Mouse (Mus musculus): ENCODE measurements at regions not wholly inside any gene's neighbourhood (a gene's known extent, or its start where the extent isn't known, plus 50 kb on each side); places are given as distances from the start of the nearest gene placed in this dataset.

- 56% methylated on average over 15 of the region's 15 CpGs for WGBS
- ATAC-seq (ENCODE audit: low read depth): peak; percentile 34
- no peak overlapping the region for H3K9ac ChIP-seq (replicated peaks; ENCODE audit: low read depth, low read length)
- H3K36me3 ChIP-seq (ENCODE audit: control insufficient read depth, insufficient read depth, low read length): no peaks in the 10 kb centered on the region
- no peak overlapping the region for H3K4me3 ChIP-seq (ENCODE audit: low read depth, low read length)
- H3K27me3 ChIP-seq (ENCODE audit: control insufficient read depth, insufficient read depth, low read length): no peaks in the 10 kb centered on the region
- no peaks in the 10 kb centered on the region for H3K9me3 ChIP-seq (ENCODE audit: control insufficient read depth, low read length)
- H3K4me1 ChIP-seq (ENCODE audit: control insufficient read depth, insufficient read depth, low read length): no peaks in the 10 kb centered on the region
- no peak overlapping the region for H3K4me2 ChIP-seq (ENCODE audit: low read depth, low read length)
- 0 out of 2 replicates have a peak overlapping the region, but pooled peaks have one; percentile 18 for H3K27ac ChIP-seq (ENCODE audit: low read depth, low read length)
Measured at GRCm38 (mm10) chr5:73782214-73783091, 131.3 kb downstream of the Spata18 start.

DNA sequence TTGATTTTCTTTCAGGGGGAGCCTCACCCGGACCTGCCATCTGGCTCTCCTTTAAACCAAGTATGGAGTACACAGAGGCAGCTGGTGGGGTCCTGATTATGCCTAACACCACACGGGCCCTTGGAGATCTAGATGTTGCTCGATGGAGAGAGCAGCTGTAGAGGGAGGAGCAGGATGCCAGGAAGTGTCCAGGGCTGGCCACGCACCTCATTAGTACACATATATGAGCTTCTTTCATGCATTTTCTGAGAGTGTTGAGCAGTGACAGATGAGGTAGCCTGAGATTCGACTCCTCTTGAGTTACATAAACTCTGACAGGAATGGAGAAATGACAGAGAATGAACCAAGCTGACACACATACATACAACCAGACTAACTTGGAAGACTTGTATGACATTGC lies 136.1 kb downstream of the Spata18 start:
- 73% methylated on average over 5 of the region's 5 CpGs for WGBS
- Histone ChIP-seq H3K9ac (replicated peaks; ENCODE audit: low read depth, low read length) (no peak overlapping the region), H3K36me3 (ENCODE audit: control insufficient read depth, insufficient read depth, low read length) (no peaks in the 10 kb centered on the region), H3K27ac (ENCODE audit: low read depth, low read length) (no peak overlapping the region), H3K9me3 (ENCODE audit: control insufficient read depth, low read length) (no peaks in the 10 kb centered on the region), H3K4me1 (ENCODE audit: control insufficient read depth, insufficient read depth, low read length) (no peaks in the 10 kb centered on the region), H3K27me3 (ENCODE audit: control insufficient read depth, insufficient read depth, low read length) (no peaks in the 10 kb centered on the region), H3K4me2 (ENCODE audit: low read depth, low read length) (no peak overlapping the region), H3K4me3 (ENCODE audit: low read depth, low read length) (no peak overlapping the region)
- ATAC-seq (ENCODE audit: low read depth): no peak

DNA sequence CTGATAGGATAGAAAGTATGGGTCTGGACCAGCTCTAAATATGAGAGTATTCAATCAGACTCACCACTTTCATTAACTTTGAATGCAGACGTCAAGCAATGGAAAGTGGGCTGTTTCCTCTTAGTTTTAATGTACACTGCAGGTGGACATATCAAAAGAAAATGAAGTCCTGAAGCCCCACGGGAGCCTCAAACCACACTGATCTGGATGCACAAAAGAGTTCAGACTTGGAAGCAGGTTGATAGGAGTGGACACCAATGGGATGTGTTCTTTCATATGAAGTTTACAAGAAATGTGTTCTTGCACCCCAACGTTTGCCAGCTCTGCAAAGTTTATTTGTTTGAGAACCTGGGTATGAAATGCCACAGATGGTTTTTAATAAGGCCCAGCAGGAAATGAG lies 141.0 kb downstream of the Spata18 start:
- no peak overlapping the region for H3K4me2 ChIP-seq (ENCODE audit: low read depth, low read length)
- H3K9ac ChIP-seq (replicated peaks; ENCODE audit: low read depth, low read length): no peak overlapping the region
- WGBS: 78% methylated on average over 3 of the region's 3 CpGs
- no peak overlapping the region for H3K27ac ChIP-seq (ENCODE audit: low read depth, low read length)
- no peaks in the 10 kb centered on the region for H3K4me1 ChIP-seq (ENCODE audit: control insufficient read depth, insufficient read depth, low read length)
- H3K27me3 ChIP-seq (ENCODE audit: control insufficient read depth, insufficient read depth, low read length): no peaks in the 10 kb centered on the region
- no peak for ATAC-seq (ENCODE audit: low read depth)
- no peaks in the 10 kb centered on the region for H3K9me3 ChIP-seq (ENCODE audit: control insufficient read depth, low read length)
- no peaks in the 10 kb centered on the region for H3K36me3 ChIP-seq (ENCODE audit: control insufficient read depth, insufficient read depth, low read length)
- H3K4me3 ChIP-seq (ENCODE audit: low read depth, low read length): no peak overlapping the region

DNA sequence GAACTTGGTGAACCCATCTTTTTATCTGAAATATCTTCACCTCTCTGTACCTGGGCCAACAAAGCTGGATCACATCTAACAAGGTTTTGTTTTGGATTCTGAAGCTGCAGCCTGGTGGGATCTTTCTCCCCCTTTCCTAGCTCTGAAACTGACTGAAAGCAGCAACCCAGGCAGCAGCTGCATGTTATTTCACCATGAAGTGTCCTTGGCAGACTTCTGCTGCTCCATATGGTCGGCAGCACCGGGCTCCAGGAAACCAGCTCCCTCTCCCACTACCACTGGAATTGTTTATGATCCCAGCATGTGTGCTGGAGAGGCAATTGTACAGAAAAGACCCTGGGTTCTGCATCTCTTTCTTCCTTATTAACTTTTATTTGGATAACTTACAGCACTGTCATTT lies 145.0 kb downstream of the Spata18 start:
- H3K27ac ChIP-seq (ENCODE audit: low read depth, low read length): no peak overlapping the region
- H3K9me3 ChIP-seq (ENCODE audit: control insufficient read depth, low read length): no peaks in the 10 kb centered on the region
- H3K36me3 ChIP-seq (ENCODE audit: control insufficient read depth, insufficient read depth, low read length): no peaks in the 10 kb centered on the region
- no peaks in the 10 kb centered on the region for H3K4me1 ChIP-seq (ENCODE audit: control insufficient read depth, insufficient read depth, low read length)
- H3K4me3 ChIP-seq (ENCODE audit: low read depth, low read length): no peak overlapping the region
- no peak overlapping the region for H3K9ac ChIP-seq (replicated peaks; ENCODE audit: low read depth, low read length)
- 72% methylated on average over 2 of the region's 2 CpGs for WGBS
- H3K4me2 ChIP-seq (ENCODE audit: low read depth, low read length): no peak overlapping the region
- ATAC-seq (ENCODE audit: low read depth): no peak
- H3K27me3 ChIP-seq (ENCODE audit: control insufficient read depth, insufficient read depth, low read length): no peaks in the 10 kb centered on the region

- Histone ChIP-seq H3K9me3 (ENCODE audit: control insufficient read depth, low read length) (no peaks in the 10 kb centered on the region), H3K27me3 (ENCODE audit: control insufficient read depth, insufficient read depth, low read length) (no peaks in the 10 kb centered on the region), H3K36me3 (ENCODE audit: control insufficient read depth, insufficient read depth, low read length) (no peaks in the 10 kb centered on the region), H3K4me2 (ENCODE audit: low read depth, low read length) (no peak overlapping the region), H3K4me3 (ENCODE audit: low read depth, low read length) (no peak overlapping the region), H3K4me1 (ENCODE audit: control insufficient read depth, insufficient read depth, low read length) (no peaks in the 10 kb centered on the region), H3K27ac (ENCODE audit: low read depth, low read length) (no peak overlapping the region), H3K9ac (replicated peaks; ENCODE audit: low read depth, low read length) (no peak overlapping the region)
- ATAC-seq (ENCODE audit: low read depth): no peak
- 71% methylated on average over 3 of the region's 3 CpGs for WGBS
Measured at GRCm38 (mm10) chr5:73797980-73798379, 146.8 kb downstream of the Spata18 start.

- WGBS: 100% methylated on average over 1 of the region's 1 CpGs
- Histone ChIP-seq H3K27ac (ENCODE audit: low read depth, low read length) (no peak overlapping the region), H3K9me3 (ENCODE audit: control insufficient read depth, low read length) (no peaks in the 10 kb centered on the region), H3K4me1 (ENCODE audit: control insufficient read depth, insufficient read depth, low read length) (no peaks in the 10 kb centered on the region), H3K4me2 (ENCODE audit: low read depth, low read length) (no peak overlapping the region), H3K4me3 (ENCODE audit: low read depth, low read length) (no peak overlapping the region), H3K27me3 (ENCODE audit: control insufficient read depth, insufficient read depth, low read length) (no peaks in the 10 kb centered on the region), H3K9ac (replicated peaks; ENCODE audit: low read depth, low read length) (no peak overlapping the region), H3K36me3 (ENCODE audit: control insufficient read depth, insufficient read depth, low read length) (no peaks in the 10 kb centered on the region)
- no peak for ATAC-seq (ENCODE audit: low read depth)
Measured at GRCm38 (mm10) chr5:73803431-73803830, 152.3 kb downstream of the Spata18 start.

DNA sequence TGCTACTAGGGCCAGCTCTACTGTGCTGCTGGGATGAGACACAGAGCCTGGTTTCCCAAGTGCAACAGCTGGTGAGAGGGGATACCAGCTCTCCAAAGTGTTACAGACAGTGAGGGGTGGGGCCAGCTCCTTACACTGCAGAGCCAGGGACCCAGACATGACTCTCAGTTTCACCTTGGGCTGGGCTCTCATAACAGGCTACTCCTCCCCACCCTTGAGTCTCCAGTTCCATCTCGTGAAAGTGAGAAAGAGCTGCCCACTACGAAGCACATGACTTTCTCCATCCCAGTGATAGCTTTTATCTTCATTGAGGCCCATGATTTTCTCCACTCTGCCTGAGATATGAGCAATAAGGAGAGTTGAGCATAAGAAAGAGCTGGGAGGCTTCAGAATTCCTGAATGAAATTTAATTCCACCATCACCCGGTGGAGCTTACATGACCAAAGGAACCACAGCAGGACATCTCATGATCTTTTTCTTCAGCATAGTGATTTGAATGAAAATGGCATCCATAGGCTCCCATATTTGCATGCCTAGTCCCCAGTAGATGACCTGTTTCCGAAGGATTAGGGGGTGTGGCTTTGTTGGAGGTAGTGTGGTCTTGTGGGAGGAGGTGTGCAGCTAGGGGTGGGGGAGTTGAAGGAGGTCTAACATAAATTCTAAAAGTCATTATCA lies 153.5 kb downstream of the Spata18 start:
- Histone ChIP-seq H3K4me1 (ENCODE audit: control insufficient read depth, insufficient read depth, low read length) (no peaks in the 10 kb centered on the region), H3K27me3 (ENCODE audit: control insufficient read depth, insufficient read depth, low read length) (no peaks in the 10 kb centered on the region), H3K36me3 (ENCODE audit: control insufficient read depth, insufficient read depth, low read length) (no peaks in the 10 kb centered on the region), H3K27ac (ENCODE audit: low read depth, low read length) (no peak overlapping the region), H3K4me2 (ENCODE audit: low read depth, low read length) (no peak overlapping the region), H3K9me3 (ENCODE audit: control insufficient read depth, low read length) (no peaks in the 10 kb centered on the region), H3K9ac (replicated peaks; ENCODE audit: low read depth, low read length) (no peak overlapping the region), H3K4me3 (ENCODE audit: low read depth, low read length) (no peak overlapping the region)
- no peak for ATAC-seq (ENCODE audit: low read depth)
- 83% methylated on average over 4 of the region's 4 CpGs for WGBS

DNA sequence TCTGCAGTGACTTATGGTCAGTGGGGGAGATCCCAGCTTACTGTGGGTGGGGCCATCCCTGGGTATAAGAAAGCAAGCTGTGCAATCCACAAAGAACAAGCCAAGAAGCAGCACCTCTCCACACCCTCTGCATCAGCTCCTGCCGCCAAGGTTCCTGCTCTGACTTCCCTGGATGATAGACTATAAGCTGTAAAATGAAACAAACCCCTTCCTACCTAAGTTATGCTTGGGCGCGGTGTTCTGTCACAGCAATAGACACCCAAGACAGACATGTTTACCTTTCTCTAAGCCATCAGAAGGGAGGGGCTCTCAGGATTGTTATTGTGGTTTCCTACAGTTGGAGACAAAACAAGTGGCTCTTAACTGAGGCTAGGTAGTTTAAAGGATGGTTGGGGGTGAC lies 159.5 kb downstream of the Spata18 start:
- no peak overlapping the region for H3K4me3 ChIP-seq (ENCODE audit: low read depth, low read length)
- no peak overlapping the region for H3K27ac ChIP-seq (ENCODE audit: low read depth, low read length)
- no peak overlapping the region for H3K4me2 ChIP-seq (ENCODE audit: low read depth, low read length)
- no peaks in the 10 kb centered on the region for H3K4me1 ChIP-seq (ENCODE audit: control insufficient read depth, insufficient read depth, low read length)
- no peaks in the 10 kb centered on the region for H3K9me3 ChIP-seq (ENCODE audit: control insufficient read depth, low read length)
- H3K36me3 ChIP-seq (ENCODE audit: control insufficient read depth, insufficient read depth, low read length): no peaks in the 10 kb centered on the region
- no peak for ATAC-seq (ENCODE audit: low read depth)
- 85% methylated on average over 3 of the region's 3 CpGs for WGBS
- H3K9ac ChIP-seq (replicated peaks; ENCODE audit: low read depth, low read length): no peak overlapping the region
- no peaks in the 10 kb centered on the region for H3K27me3 ChIP-seq (ENCODE audit: control insufficient read depth, insufficient read depth, low read length)

DNA sequence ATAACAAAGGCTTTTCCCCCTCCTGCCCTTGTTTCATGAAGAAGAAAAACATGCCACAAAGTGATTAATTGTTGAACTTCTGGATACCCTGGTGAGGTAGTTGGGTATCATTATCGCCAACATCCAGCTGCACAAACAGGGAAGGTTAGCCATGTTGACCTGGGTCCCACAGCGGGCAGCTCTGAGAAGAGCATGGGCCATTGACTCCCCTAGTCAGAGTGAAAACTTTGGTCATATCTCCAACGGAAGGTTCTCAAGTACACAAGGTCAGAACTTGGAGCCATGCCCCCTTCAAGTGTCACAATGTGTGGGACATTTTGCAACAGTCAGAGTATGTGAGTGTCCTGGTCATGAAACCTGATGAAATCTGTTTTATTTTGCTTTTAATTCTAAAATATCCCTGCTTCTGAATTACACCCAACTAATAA lies 159.9 kb downstream of the Spata18 start:
- Histone ChIP-seq H3K4me3 (ENCODE audit: low read depth, low read length) (no peak overlapping the region), H3K27ac (ENCODE audit: low read depth, low read length) (no peak overlapping the region), H3K4me1 (ENCODE audit: control insufficient read depth, insufficient read depth, low read length) (no peaks in the 10 kb centered on the region), H3K9ac (replicated peaks; ENCODE audit: low read depth, low read length) (no peak overlapping the region), H3K4me2 (ENCODE audit: low read depth, low read length) (no peak overlapping the region), H3K27me3 (ENCODE audit: control insufficient read depth, insufficient read depth, low read length) (no peaks in the 10 kb centered on the region), H3K9me3 (ENCODE audit: control insufficient read depth, low read length) (no peaks in the 10 kb centered on the region), H3K36me3 (ENCODE audit: control insufficient read depth, insufficient read depth, low read length) (no peaks in the 10 kb centered on the region)
- WGBS: 88% methylated on average over 3 of the region's 3 CpGs
- no peak for ATAC-seq (ENCODE audit: low read depth)
